Mouse (Mus musculus) embryonic fibroblast, embryonic 13.5 days (primary cell): Measurements from ENCODE around the gene Zfp53.
A peak's percentile ranks its signal among the peaks of the same experiment; 100 is the strongest.
"Not testable (repeated sequence)": the region's sequence is repeated elsewhere in the genome, so short reads cannot be mapped to it uniquely, and the experiment has no call there.

ENCODE experiments used
- CTCF ChIP-seq: IDR thresholded peaks from 2 replicates; pipeline ENCODE4 v1.5.1; 2011; ENCODE audit warnings: mild to moderate bottlenecking, control low read depth, low read length, moderate library complexity, borderline replicate concordance; ENCODE audit not compliant: insufficient read depth
- POLR2A ChIP-seq: IDR thresholded peaks from 2 replicates; pipeline ENCODE4 v1.6.1; 2011; ENCODE audit warnings: low read depth, mild to moderate bottlenecking, control low read depth, low read length, moderate library complexity

DNA sequence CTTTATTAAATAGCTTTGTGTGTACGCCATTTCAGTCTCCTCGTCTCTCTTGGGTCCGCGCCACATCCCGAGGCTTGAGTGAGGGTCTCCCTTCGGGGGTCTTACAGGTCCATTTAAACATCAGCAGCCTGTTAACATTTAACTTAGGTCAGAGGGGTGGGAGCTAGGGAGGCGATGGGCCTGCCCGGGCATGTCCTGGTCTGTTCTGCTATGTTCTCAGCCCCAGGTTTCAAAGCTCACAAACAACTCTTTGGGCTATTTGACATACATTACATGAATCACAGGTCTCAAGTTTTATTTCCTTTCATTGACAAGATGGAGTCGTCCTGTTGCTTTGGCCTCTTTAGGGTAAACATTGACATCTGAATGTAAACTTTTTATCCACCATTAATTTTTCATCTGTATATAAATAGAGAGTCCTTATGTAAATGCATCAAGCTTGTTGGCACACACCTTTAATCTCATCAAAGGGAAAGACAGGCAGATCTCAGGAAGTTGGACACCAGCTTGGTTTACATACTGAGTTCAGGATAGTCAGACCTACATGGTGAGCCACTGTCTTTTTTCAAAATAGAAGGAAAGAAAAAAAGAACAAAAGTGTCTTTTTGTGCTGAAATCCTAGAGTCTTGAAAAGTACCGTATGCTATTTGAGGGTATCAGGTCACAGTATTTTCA, 10.6 kb upstream of the Zfp53 start:
- not testable (repeated sequence) for TF ChIP-seq CTCF
- TF ChIP-seq POLR2A: peak; percentile 53
